Mouse (Mus musculus) megakaryocyte, embryonic 14.5 days (primary cell): ENCODE data around the gene Gngt2.

Experiments
- FLI1 ChIP-seq: IDR thresholded peaks from 2 replicates; pipeline ENCODE4 v1.6.1; 2012; ENCODE audit warnings: low read length, inconsistent platforms, mixed read lengths
- GATA1 ChIP-seq: IDR thresholded peaks from 3 replicates; pipeline ENCODE4 v1.6.1; 2012; ENCODE audit warnings: mixed read lengths, low read length, inconsistent platforms, borderline replicate concordance

GRCm38 (mm10) chr11:95828181-95828964 is 8.6 kb upstream of the Gngt2 start:
- TF ChIP-seq FLI1 (no peak), GATA1 (no peak)
